Mouse (Mus musculus) lung, postnatal 0 days (tissue): ENCODE measurements around the gene Th.

ENCODE experiments used
- CTCF ChIP-seq: IDR thresholded peaks from 2 replicates; pipeline ENCODE4 v1.5.1; 2016; ENCODE audit warnings: antibody characterized with exemption, mild to moderate bottlenecking
- EP300 ChIP-seq: IDR thresholded peaks from 2 replicates; pipeline ENCODE4 v1.6.1; 2016; ENCODE audit warnings: antibody characterized with exemption, mild to moderate bottlenecking, control low read depth

DNA sequence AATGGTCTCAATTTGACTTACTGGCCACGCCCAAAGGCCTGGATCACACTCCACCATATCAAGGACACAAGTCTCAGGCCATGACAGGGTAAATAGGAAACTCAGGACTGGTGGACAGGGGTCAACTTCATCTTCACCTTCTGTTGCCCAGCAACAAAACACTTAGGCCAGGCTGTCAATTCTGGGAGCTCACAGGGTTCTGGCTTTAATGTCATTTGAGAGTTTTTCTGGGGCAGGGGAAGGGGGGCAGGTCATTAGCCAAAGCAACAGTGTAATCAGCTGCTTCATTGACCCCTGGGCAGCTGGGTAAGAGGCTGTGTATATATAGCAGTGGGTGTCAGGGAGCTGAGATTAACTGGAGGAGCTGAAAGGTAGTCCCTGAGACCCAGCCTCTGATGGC is 33.5 kb downstream of the Th start:
- TF ChIP-seq EP300 (no peak), CTCF (no peak)
